Mouse (Mus musculus) large intestine, adult 2 months (tissue): Measurements from ENCODE around the gene Tmem89. TPM values are rescaled to one million over a fixed set of nuclear protein-coding genes. Genes with fewer than 3 reads are reported as not detected.

Source experiments
- DNase-seq: peaks from one replicate; pipeline ENCODE4 v3.0.0-alpha.2; 2012; ENCODE audit warnings: low read depth, low spot score
- WGBS: fragments of 180-500 bp; shearing (Covaris S2); methylation state at CpG from one replicate; pipeline ENCODE4 v1.1.7; 2018; 5-methylcytosine and 5-hydroxymethylcytosine counted together
- polyA plus RNA-seq: library from polyadenylated mRNA; depleted of rRNA; stranded (reverse); fragments of >200 nt; gene quantifications from 2 replicates; pipeline ENCODE4 v1.2.3, GENCODE M21; 2012; rRNA removed

The Tmem89 gene
- polyA plus RNA-seq = 6.7 and 9.8 TPM in 2 replicates

DNA sequence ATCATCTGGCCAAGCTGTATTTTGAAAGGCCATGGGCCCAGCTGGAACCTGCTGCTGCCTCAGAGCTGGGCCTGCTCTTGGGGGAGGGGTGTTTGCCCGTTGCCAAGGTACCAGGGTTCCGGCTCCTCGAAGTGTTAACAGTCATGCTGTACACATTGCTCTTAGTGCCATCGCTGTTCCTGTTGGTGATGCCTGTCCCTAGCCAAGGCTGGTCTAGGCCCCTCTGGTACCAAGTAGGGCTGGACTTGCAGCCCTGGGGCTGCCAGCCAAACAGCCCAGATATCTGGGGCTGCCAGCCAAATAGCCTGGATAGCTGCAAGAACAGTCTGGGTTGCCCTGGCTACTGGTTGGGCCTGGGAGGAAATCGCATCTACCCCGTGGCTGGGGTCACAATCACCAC is at the start of gene Tmem89:
Gene Tmem89, plus strand, starts transcription at position 129 of the 400 bp plus-strand sequence.
- no peak for DNase-seq

GRCm38 (mm10) chr9:108912308-108912707 is 2.1 kb upstream of the Tmem89 start:
- no peak for DNase-seq

More for the DNA sequence above, at the start of gene Tmem89:
- 71% methylated on average over 6 of the region's 6 CpGs for WGBS

GRCm38 (mm10) chr9:108913161-108913560 is 1.3 kb upstream of the Tmem89 start:
- WGBS = 83% methylated on average over 7 of the region's 7 CpGs
- DNase-seq = no peak

More at GRCm38 (mm10) chr9:108912308-108912707, 2.1 kb upstream of the Tmem89 start:
- 62% methylated on average over 6 of the region's 6 CpGs for WGBS

GRCm38 (mm10) chr9:108913621-108914020 is 798 bp upstream of the Tmem89 start:
- DNase-seq = no peak
- WGBS = 50% methylated on average over 10 of the region's 10 CpGs

DNA sequence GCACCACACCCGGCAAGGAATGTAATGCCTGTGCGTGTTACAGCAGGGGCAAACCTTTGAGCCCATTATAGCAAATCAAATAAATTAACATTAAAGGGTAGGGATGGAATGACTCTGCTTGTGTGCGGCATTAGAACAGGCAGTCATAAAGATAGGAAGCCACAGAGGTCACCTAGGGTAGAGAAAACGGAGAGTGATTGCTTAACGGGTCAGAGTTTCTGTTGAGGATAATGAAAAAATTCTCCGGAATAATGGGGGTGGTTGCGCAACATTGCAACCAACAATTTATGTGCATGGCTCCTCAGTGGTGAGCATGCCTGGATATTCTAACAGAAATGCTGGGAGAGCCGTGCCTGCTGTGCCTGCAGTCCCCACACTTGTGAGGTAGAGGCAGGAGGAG is 11.5 kb downstream of the Tmem89 start:
- 25% methylated on average over 8 of the region's 8 CpGs for WGBS
- no peak for DNase-seq

- 49% methylated on average over 3 of the region's 3 CpGs for WGBS
Observed at GRCm38 (mm10) chr9:108928424-108928823, 14.0 kb downstream of the Tmem89 start.

DNA sequence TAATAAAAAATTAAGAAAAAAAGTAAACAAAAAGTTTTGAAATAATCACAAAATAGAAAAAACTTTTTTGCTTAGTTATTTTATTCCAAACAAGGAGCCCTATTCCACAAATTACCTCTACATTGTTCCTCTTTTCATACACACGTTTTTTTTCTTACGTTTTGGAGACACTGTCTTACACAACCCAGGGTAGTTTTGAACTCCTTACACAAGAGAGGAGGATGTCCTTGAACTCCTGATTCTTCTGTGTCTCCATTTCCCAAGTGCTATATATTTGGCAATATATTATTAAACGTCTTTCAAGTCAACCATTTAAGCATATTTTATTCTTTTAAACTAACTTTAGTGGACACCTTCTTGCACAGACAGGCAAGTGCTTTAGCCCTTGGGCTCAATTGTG is 21.6 kb downstream of the Tmem89 start:
- WGBS = 10% methylated on average over 3 of the region's 3 CpGs
- DNase-seq = no peak

More at GRCm38 (mm10) chr9:108928424-108928823, 14.0 kb downstream of the Tmem89 start:
- DNase-seq = no peak

- peak; percentile 93 for DNase-seq
- under 1% methylated on average over 57 of the region's 58 CpGs for WGBS
Observed at GRCm38 (mm10) chr9:108936418-108937364, 22.3 kb downstream of the Tmem89 start, which contains the start of gene Uqcrc1. Uqcrc1 (plus strand) TSS chr9:108936633.

DNA sequence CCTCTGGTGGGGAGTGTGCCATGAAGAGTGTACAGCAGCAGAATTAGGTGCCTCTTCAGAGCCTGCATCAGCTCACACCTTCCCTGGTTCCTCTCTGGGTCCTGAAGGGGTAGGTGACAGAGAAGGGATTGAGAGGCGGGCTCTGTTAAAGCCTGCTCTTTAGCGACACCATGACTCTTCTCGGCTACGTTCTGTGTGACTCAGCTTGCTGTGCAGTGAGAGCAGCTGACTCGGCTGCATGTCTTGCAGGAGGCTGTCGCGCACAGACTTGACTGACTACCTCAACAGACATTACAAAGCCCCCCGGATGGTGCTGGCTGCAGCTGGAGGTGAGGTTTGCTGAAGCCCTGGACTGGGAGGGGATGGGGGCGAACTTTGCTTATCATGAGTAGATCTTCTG is 30.7 kb downstream of the Tmem89 start:
- 80% methylated on average over 9 of the region's 9 CpGs for WGBS
- no peak for DNase-seq

GRCm38 (mm10) chr9:108945608-108946007 is 31.2 kb downstream of the Tmem89 start:
- DNase-seq = no peak
- WGBS = 80% methylated on average over 5 of the region's 5 CpGs

- 51% methylated on average over 13 of the region's 13 CpGs for WGBS
- no peak for DNase-seq
Observed at GRCm38 (mm10) chr9:108949231-108949966, 35.0 kb downstream of the Tmem89 start.

- WGBS = 82% methylated on average over 9 of the region's 9 CpGs
- no peak for DNase-seq
Observed at GRCm38 (mm10) chr9:108949967-108950728, 35.7 kb downstream of the Tmem89 start.

DNA sequence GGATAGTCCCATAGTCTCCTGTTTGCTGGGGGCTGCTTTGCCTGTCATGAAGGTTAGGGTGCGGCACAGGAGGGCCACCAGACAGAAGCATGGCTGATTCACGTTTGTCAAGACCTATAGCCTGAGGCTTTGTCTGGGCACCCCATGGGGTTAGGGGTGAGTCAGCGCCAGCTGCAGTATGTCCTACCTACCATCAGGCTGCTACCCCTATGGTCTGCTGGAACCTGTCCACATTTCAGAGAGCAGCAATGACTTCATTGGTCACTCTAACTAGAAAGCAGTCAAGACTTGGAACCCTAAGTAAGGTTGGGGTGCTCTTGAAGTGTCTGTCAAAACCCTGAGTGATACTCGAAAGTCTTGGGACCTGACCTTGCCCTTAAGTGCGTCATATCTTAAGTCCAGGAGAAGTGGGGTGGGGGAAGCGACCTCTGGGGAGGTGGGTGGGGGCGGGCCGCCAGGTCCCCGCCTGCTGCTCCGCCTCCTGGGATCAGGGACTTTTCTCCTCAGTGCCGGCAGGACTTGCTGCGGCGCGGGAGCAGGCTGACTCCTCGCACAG is 38.7 kb downstream of the Tmem89 start, which contains the start of gene Col7a1:
Gene Col7a1, plus strand, starts transcription at position 506 of the 556 bp plus-strand sequence.
- WGBS = 8% methylated on average over 15 of the region's 15 CpGs
- no peak for DNase-seq

DNA sequence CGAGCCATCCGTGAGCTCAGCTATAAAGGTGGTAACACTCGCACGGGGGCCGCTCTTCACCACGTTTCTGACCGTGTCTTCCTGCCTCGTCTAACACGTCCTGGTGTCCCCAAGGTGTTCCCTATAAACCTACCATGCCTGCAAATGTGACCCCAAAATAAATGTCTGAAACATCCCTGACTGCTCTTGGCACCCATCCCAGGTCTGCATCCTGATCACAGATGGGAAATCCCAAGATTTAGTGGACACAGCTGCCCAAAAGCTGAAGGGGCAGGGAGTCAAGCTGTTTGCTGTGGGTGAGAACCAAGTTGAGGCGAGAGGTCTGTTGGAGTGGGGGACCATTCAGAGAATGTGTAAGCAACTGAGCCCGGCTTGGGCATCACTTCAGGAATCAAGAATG is 40.8 kb downstream of the Tmem89 start:
- 82% methylated on average over 11 of the region's 11 CpGs for WGBS
- no peak for DNase-seq

GRCm38 (mm10) chr9:108955846-108956245 is 41.4 kb downstream of the Tmem89 start:
- 88% methylated on average over 11 of the region's 11 CpGs for WGBS
- no peak for DNase-seq

GRCm38 (mm10) chr9:108963577-108963976 is 49.2 kb downstream of the Tmem89 start:
- no peak for DNase-seq
- 65% methylated on average over 3 of the region's 3 CpGs for WGBS

DNA sequence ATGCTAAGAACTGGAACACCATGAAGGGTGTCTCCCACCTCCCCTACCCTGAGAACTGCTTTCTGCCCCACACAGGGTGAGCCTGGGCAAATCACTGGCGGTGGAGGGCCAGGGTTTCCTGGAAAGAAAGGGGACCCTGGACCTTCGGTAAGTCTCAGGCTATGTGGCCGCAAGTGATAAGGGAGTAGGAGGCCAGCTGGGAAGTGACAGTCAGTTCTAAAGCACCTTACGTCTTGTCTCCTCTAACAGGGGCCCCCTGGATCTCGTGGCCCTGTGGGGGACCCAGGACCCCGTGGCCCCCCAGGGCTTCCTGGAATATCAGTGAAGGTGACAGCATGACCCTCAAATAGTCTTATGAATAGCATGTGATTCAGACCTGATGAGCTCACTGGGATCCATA is 49.9 kb downstream of the Tmem89 start:
- 81% methylated on average over 6 of the region's 6 CpGs for WGBS
- DNase-seq = no peak
